Mouse (Mus musculus) cerebellum, postnatal 25 days (tissue): ENCODE measurements around the gene Rfxank.
A peak's percentile ranks its signal among the peaks of the same experiment; 100 is the strongest.

Source experiments
- DNase-seq, 2 experiments: peaks; one replicate each; pipeline ENCODE4 v3.0.0; 2021; ENCODE audit warnings: mixed read lengths in 2 of 2

Rfxank gene

GRCm38 (mm10) chr8:70104506-70104905 is 34.4 kb downstream of the Rfxank start:
- peak; percentile 55 to 73 for DNase-seq

GRCm38 (mm10) chr8:70100241-70100640 is 38.7 kb downstream of the Rfxank start:
- no peak for DNase-seq

- no peak for DNase-seq
These were observed 39.7 kb downstream of the Rfxank start for GRCm38 (mm10) chr8:70099276-70099675.

- no peak for DNase-seq
These were observed 46.2 kb downstream of the Rfxank start for GRCm38 (mm10) chr8:70092786-70093185.

GRCm38 (mm10) chr8:70089296-70089960 is 49.5 kb downstream of the Rfxank start:
- no peak for DNase-seq

GRCm38 (mm10) chr8:70087836-70088650 is 50.9 kb downstream of the Rfxank start:
- DNase-seq = peak; percentile 66 to 77

- no peak for DNase-seq
These were observed 51.7 kb downstream of the Rfxank start for GRCm38 (mm10) chr8:70087237-70087636.

GRCm38 (mm10) chr8:70086151-70086550 is 52.8 kb downstream of the Rfxank start:
- no peak for DNase-seq

- DNase-seq = peak; percentile 61 to 65
These were observed 54.5 kb downstream of the Rfxank start for GRCm38 (mm10) chr8:70084191-70085065.

GRCm38 (mm10) chr8:70083285-70083684 is 55.7 kb downstream of the Rfxank start, which contains the start of gene Hapln4:
TSS of gene Hapln4 (plus strand) at chr8:70083457.
- peak; percentile 88 to 93 for DNase-seq

GRCm38 (mm10) chr8:70081976-70082375 is 57.0 kb downstream of the Rfxank start:
- peak in 1 of 2 experiments; percentile 63 for DNase-seq
